Mouse (Mus musculus) testis, adult 2 months (tissue): ENCODE results near the gene Ddn.

Experiments
- CTCF ChIP-seq: fragments of 200-500 bp; IDR thresholded peaks from 2 replicates; pipeline ENCODE4 v1.5.1; 2012; ENCODE audit warnings: low read depth, mild to moderate bottlenecking, inconsistent platforms, low read length, moderate library complexity; ENCODE audit not compliant: control insufficient read depth, insufficient read depth, insufficient replicate concordance
- POLR2A ChIP-seq: fragments of 200-500 bp; IDR thresholded peaks from 2 replicates; pipeline ENCODE4 v1.6.1; 2012; ENCODE audit warnings: low read depth, mild to moderate bottlenecking, inconsistent platforms, low read length, moderate library complexity; ENCODE audit not compliant: control insufficient read depth

DNA sequence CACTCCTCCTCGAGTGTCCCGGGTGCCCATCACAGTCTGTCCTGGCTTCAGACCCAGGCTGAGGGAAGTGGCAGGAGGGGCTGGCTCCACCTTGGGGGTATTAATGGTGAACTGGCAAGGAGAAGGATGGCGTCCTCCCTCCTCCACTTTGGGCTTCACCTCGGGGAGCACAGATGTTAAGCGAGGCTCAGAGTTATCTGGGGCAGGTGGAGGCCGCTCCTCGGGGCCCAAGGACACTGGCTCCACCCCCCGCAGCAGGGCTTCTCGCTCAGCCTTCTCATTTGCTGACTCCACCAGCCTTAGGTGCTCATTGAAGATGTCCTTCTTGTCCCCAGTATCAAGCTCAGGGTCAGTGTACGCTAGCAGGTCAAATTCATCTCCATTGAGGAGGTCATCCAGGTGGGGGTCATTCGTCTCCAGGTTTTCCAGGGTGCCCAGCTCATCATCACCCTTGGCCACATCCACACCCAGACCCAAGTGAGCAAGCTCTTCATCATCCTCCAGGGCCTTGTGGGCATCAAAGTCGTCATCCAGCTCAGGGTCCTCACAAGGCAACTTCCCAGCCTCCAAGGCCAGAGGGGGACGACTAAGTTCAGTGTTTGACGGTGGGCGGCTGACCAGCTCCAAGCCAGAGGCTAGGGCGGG, 40.8 kb upstream of the Ddn start:
- TF ChIP-seq POLR2A, result no peak
- TF ChIP-seq CTCF, result no peak
